Mouse (Mus musculus): ENCODE results near the gene Atp8b5.

The Atp8b5 gene

GRCm38 (mm10) chr4:43417269-43418062 is 150.5 kb downstream of the Atp8b5 start:
- DNase-seq: no peak

- no peak for DNase-seq
These were observed 151.5 kb downstream of the Atp8b5 start for GRCm38 (mm10) chr4:43418450-43418849.

- DNase-seq: no peak
These were observed 152.2 kb downstream of the Atp8b5 start for GRCm38 (mm10) chr4:43418973-43419656.

GRCm38 (mm10) chr4:43419801-43420281 is 152.9 kb downstream of the Atp8b5 start:
- no peak for DNase-seq

GRCm38 (mm10) chr4:43420305-43420704 is 153.3 kb downstream of the Atp8b5 start:
- DNase-seq: peak; percentile 92

- DNase-seq: no peak
These were observed 154.8 kb downstream of the Atp8b5 start for GRCm38 (mm10) chr4:43421632-43422240.
